Mouse (Mus musculus) ovary, postnatal 10 days (tissue): ENCODE data around the gene Pop4.
A peak's percentile ranks its signal among the peaks of the same experiment; 100 is the strongest.
"Not testable (repeated sequence)": the region's sequence is repeated elsewhere in the genome, so short reads cannot be mapped to it uniquely, and the experiment has no call there.

Source experiments
- DNase-seq: peaks from one replicate; pipeline ENCODE4 v3.0.0; 2022; ENCODE audit warnings: low spot score

Pop4 gene

DNA sequence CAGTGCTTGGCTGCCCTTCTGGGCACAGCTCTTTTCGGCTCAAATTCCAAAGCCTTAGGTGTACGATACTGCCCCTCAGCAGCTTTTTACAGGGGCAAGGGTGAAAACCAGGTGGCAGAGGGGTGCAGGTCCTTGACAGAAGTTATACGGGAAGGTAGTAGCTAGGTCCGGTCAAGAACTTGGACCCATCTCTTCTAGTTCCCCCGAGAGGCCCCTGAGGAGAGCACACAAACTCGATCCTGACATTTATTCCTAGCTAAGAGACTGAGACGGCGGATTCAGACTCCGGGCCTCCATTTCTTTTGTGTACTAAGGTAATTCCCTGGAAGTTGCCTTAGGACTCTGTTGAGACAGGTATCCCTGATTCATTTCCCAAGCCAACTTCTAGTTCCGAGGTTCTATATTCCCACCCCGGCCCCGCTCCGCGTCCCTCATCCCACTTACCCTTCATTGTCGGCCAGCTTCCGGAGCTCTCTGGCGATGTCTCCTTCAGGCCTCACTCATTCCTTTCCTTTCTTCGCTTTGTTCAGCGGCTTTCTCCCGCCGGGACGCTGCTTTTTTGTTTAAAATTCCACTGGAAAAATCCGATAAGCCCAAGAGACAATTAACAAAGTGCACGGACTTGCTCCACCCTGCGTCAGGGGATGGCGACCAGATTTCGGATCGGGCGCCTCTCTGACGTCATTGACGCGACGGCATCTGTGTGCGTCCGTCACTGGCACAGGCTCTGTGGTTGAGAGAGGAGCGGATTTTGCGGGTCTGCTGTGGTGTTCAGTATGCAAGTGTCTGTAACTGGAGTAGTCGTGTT is at the start of gene Pop4:
TSS of gene Pop4 (minus strand) at position 721 of the 808 bp plus-strand sequence.
- DNase-seq: peak; percentile 83

GRCm38 (mm10) chr7:38320641-38321040 is 49.4 kb upstream of the Pop4 start:
- no peak for DNase-seq

GRCm38 (mm10) chr7:38282192-38282591 is 11.0 kb upstream of the Pop4 start:
- DNase-seq: not testable (repeated sequence)

- no peak for DNase-seq
These were observed 1.3 kb upstream of the Pop4 start for GRCm38 (mm10) chr7:38272551-38272950.

GRCm38 (mm10) chr7:38271859-38272258 is 636 bp upstream of the Pop4 start:
- no peak for DNase-seq

DNA sequence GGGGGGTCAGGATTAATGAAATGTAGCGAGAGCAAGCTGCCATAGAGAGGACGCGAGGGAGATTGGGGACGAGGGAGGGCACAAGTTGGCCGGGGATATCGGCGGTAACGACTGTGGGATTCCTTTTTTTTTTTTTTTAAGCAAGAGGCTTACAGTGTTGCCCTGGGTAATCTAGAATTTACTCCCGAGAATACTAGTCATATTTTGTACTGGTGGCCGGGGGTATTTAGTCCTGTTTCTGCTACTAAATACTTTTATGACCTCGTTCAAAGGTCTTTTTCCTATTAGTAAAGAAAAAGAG is 238 bp upstream of the Pop4 start:
- no peak for DNase-seq

- no peak for DNase-seq
These were observed 4.1 kb downstream of the Pop4 start for GRCm38 (mm10) chr7:38267006-38267680.

DNA sequence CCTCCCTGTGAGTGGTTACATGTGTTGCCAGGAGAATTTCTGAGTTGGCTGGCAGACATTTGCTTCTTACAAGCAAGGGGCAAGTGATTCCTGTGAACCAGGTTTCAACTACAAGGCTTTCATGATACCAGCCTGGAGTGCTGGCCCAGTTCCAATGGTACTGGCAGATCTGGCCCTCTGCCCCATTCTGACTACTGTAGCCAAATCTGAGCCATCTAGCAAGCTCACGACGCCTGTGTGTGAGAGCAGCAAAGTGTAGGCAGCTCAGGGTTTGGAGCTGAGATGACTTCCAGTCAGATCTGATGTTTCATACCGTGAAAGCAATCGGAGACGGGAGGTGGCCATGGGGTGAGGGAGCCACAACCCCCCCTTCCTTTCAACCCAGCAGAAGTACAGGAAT is 8.8 kb downstream of the Pop4 start:
- no peak for DNase-seq

- no peak for DNase-seq
These were observed 11.6 kb downstream of the Pop4 start for GRCm38 (mm10) chr7:38259631-38260030.

- no peak for DNase-seq
These were observed 17.8 kb downstream of the Pop4 start for GRCm38 (mm10) chr7:38253441-38253840.

- DNase-seq: no peak
These were observed 19.6 kb downstream of the Pop4 start for GRCm38 (mm10) chr7:38251494-38252216.

DNA sequence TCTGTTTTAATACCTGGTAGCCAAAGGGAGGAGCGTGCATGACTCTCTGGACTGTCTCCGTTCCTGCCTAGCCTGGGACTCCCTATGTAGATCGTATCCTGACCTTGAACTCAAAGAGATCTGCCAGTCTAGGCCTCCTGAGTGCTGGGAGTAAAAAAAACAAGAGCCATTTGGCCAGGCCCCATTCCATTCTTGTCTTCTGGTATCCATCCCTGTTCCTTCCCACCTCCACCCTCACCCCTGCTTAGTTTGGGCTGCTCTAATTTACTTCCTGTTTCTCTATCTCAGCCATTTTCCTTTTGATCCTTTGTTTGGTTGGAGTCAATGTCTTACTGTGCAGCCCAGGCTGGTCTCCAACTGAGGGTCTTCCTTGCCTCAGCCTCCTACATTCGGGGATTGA is 28.8 kb downstream of the Pop4 start:
- DNase-seq: no peak

GRCm38 (mm10) chr7:38237140-38237539 is 34.1 kb downstream of the Pop4 start:
- DNase-seq: no peak

DNA sequence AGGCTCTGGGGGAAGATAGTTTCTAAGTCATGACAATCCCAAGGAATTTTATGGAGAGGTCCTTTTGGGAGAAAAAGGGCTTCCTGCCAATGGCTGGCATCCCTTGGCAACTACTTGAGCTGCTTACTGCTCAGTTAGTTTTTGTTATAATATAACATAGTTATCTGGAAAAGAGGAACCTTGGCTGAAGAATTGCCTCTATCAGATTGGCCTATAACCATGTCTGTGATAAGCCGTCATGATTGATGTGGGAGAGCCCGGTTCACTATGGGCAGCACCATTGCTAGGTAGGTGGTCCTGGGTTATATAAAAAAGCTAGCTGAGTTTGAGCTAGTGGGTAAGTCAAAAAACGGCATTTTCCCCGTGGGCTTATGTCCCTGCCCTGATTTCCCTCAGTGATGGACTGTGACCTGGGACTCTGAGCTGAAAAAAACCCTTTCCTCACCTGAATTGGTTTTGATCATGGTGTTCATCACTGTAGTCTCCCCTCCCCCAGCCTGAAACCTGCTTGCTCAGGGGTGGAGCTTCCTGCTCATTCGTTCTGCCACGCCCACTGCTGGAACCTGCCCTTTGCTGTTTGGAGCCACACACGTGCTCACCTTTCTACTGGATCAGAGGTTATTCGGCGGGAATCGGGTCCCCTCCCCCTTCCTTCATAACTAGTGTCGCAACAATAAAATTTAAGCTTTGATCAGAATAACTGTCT is 34.7 kb downstream of the Pop4 start:
- no peak for DNase-seq

DNA sequence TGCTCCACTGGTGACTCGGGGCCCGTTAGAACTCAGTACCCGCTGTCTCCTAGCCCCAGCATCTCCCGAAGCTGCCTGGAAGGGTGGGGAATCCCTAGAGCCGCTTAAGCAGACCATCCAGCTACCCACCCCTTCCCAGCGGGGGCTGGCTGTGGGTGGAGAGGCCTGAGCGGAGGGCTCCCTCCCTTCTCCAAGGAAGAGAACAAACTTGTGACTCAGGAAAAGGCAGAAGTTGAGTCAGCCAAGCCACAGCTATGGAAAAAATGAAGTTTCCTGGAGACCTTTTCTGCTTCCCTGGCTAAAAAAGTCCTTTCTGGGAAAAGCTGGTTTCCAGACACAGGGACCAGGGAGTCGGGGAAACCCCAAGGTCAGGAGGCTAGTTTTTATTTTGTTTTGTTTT is 40.9 kb downstream of the Pop4 start:
- no peak for DNase-seq

DNA sequence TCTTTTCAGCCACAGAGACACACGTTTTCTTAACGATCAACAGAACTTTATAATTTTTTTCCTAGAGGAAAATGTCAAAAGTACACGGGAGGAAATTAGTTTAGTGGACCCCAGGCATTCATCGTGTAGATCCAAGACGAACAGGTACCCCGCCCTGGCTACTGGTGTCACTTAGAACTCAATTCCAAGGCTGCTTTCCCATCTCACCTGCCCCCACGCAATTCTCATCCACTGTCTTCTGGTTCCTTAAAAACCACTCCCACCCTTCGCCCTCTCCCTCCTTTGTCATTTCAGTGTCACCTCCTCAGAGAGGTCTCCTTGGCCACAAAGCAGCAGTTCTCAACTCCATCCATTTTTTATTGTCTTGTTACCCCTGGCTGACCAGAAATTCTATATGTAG is 42.9 kb downstream of the Pop4 start:
- DNase-seq: no peak

DNA sequence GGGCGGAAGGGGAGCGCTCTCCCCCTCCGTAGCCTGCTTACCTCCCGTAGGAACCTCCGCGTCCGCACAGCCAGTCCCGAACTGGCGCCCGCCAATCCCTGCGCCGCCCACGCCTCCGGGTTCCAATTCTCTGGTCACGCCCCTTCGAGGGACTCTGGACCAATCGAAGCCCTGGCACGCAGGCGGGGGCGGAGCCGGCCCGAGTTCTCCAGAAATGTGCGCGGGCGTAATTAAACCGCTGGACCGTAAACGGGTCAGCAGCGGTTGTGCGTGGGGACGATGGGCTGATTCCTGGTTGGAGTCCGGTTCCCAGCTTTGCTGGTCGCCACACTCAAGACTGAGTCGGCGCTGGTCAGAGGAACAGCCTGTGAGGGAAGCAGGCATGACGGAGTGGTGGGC is 43.3 kb downstream of the Pop4 start, which contains the start of gene Plekhf1:
TSS of gene Plekhf1 (minus strand) at position 117 of the 399 bp plus-strand sequence.
- DNase-seq: peak; percentile 86

- DNase-seq: peak; percentile 53
These were observed 43.9 kb downstream of the Pop4 start for GRCm38 (mm10) chr7:38227181-38227899.

- DNase-seq: no peak
These were observed 45.0 kb downstream of the Pop4 start for GRCm38 (mm10) chr7:38226226-38226625.

DNA sequence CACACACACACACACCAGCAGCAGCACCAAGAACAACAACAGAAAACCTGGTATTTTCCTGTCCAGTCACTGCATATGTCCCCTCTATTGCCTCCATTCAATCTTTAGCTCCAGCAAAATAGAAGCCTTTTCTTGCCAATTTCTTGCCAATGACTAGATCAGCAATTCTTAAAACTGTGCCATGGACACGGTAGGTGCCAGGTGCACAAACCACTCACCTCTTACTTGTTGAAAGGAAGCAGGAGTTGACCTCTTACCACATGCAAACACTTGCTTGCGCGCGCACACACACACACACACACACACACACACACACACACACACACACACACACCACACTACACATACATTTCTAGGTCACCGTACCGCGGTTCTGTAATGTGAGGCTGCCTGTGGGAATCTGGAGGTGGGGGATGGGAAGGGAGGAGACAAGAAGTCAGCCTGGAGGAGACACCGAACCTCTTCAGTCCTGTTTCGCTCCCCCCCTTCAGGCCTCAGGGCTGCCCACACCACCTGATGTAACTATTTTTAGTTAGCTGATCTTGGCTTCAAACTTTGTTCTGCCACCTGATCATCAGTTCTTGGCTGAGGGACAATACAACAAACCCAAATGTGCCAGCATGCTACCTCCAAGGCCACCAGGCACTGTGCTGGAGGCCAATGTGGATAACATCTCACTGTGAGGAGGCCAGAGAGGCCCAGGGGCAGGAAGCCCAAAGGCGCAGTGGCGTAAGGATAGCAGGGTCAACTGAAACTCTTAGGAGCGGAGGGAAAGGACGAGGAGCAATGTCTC is 46.5 kb downstream of the Pop4 start:
- no peak for DNase-seq

- no peak for DNase-seq
These were observed 50.4 kb downstream of the Pop4 start for GRCm38 (mm10) chr7:38220866-38221265.
